Mouse (Mus musculus) retina, postnatal 1 day (tissue): ENCODE data around the gene Atr.

Source experiments
- DNase-seq: peaks from one replicate; pipeline ENCODE4 v3.0.0-alpha.2; 2012

The Atr gene

GRCm38 (mm10) chr9:95857414-95858026 is at the start of gene Atr:
Gene Atr (plus strand): TSS chr9:95857597.
- peak; percentile 97 for DNase-seq

- no peak for DNase-seq
Measured at GRCm38 (mm10) chr9:95809596-95809995, 47.8 kb upstream of the Atr start.

- no peak for DNase-seq
Measured at GRCm38 (mm10) chr9:95811817-95812216, 45.6 kb upstream of the Atr start.

GRCm38 (mm10) chr9:95813721-95814531 is 43.5 kb upstream of the Atr start:
- no peak for DNase-seq

GRCm38 (mm10) chr9:95815015-95815673 is 42.3 kb upstream of the Atr start:
- DNase-seq: no peak

- DNase-seq: no peak
Measured at GRCm38 (mm10) chr9:95815706-95816105, 41.7 kb upstream of the Atr start.

GRCm38 (mm10) chr9:95822531-95822930 is 34.9 kb upstream of the Atr start:
- no peak for DNase-seq

GRCm38 (mm10) chr9:95827565-95827964 is 29.8 kb upstream of the Atr start:
- no peak for DNase-seq

GRCm38 (mm10) chr9:95832758-95833157 is 24.6 kb upstream of the Atr start:
- DNase-seq: no peak

GRCm38 (mm10) chr9:95834799-95835198 is 22.6 kb upstream of the Atr start:
- DNase-seq: no peak

GRCm38 (mm10) chr9:95835741-95836140 is 21.7 kb upstream of the Atr start:
- DNase-seq: no peak

GRCm38 (mm10) chr9:95839424-95839823 is 18.0 kb upstream of the Atr start:
- DNase-seq: no peak

GRCm38 (mm10) chr9:95844825-95845460 is 12.5 kb upstream of the Atr start, which contains the start of gene Pls1:
Gene Pls1 (minus strand): TSS chr9:95845311.
- DNase-seq: peak; percentile 93

GRCm38 (mm10) chr9:95845711-95846110 is 11.7 kb upstream of the Atr start:
- no peak for DNase-seq

GRCm38 (mm10) chr9:95851671-95852070 is 5.7 kb upstream of the Atr start:
- DNase-seq: no peak

GRCm38 (mm10) chr9:95852896-95853295 is 4.5 kb upstream of the Atr start:
- peak; percentile 84 for DNase-seq

GRCm38 (mm10) chr9:95854891-95855290 is 2.5 kb upstream of the Atr start:
- no peak for DNase-seq

- no peak for DNase-seq
Measured at GRCm38 (mm10) chr9:95856004-95856403, 1.4 kb upstream of the Atr start.

- DNase-seq: peak; percentile 65
Measured at GRCm38 (mm10) chr9:95858027-95858570, 702 bp downstream of the Atr start.

GRCm38 (mm10) chr9:95878246-95878645 is 20.8 kb downstream of the Atr start:
- DNase-seq: no peak

GRCm38 (mm10) chr9:95882751-95883150 is 25.4 kb downstream of the Atr start:
- no peak for DNase-seq

GRCm38 (mm10) chr9:95897392-95897791 is 40.0 kb downstream of the Atr start:
- DNase-seq: no peak

- no peak for DNase-seq
Measured at GRCm38 (mm10) chr9:95932855-95933254, 75.5 kb downstream of the Atr start.
